Mouse (Mus musculus) left cerebral cortex, adult 18-20 months (tissue): ENCODE data around the gene Rabggta. TPM values are rescaled to one million over a fixed set of nuclear protein-coding genes. Genes with fewer than 3 reads are reported as not detected.

Experiments used
- DNase-seq, 2 experiments: peaks; one replicate each; pipeline ENCODE4 v3.0.0; 2021 to 2022; ENCODE audit warnings: low spot score in 2 of 2, mixed read lengths in 1 of 2
- total RNA-seq, 2 experiments: library from RNA; stranded (reverse); gene quantifications; 2 replicates each; pipeline ENCODE4 v1.2.3; 2021

The Rabggta gene
- total RNA-seq, 2 experiments from 2014 or later, result 47.1 to 51.2 TPM

GRCm38 (mm10) chr14:55734869-55735268, 12.8 kb upstream of the Rabggta start:
- DNase-seq, result no peak

- no peak for DNase-seq
Measured at GRCm38 (mm10) chr14:55733889-55734288, 11.8 kb upstream of the Rabggta start.

- no peak for DNase-seq
Measured at GRCm38 (mm10) chr14:55730531-55731032, 8.5 kb upstream of the Rabggta start.

- DNase-seq, result no peak
Measured at GRCm38 (mm10) chr14:55730116-55730515, 8.1 kb upstream of the Rabggta start.

GRCm38 (mm10) chr14:55727889-55728685, 6.0 kb upstream of the Rabggta start:
- DNase-seq, result no peak

GRCm38 (mm10) chr14:55726261-55726660, 4.2 kb upstream of the Rabggta start:
- no peak for DNase-seq

- no peak for DNase-seq
Measured at GRCm38 (mm10) chr14:55724411-55724871, 2.4 kb upstream of the Rabggta start.

- DNase-seq, result no peak
Measured at GRCm38 (mm10) chr14:55723433-55723832, 1.4 kb upstream of the Rabggta start.

- DNase-seq, result no peak
Measured at GRCm38 (mm10) chr14:55722438-55722945, 429 bp upstream of the Rabggta start.

GRCm38 (mm10) chr14:55721076-55721475, 987 bp downstream of the Rabggta start:
- no peak for DNase-seq

GRCm38 (mm10) chr14:55720666-55721065, 1.4 kb downstream of the Rabggta start:
- DNase-seq, result no peak

- peak in 1 of 2 experiments; percentile 9 for DNase-seq
Measured at GRCm38 (mm10) chr14:55719737-55720136, 2.3 kb downstream of the Rabggta start.

- no peak for DNase-seq
Measured at GRCm38 (mm10) chr14:55716884-55717283, 5.2 kb downstream of the Rabggta start.

GRCm38 (mm10) chr14:55716271-55716670, 5.8 kb downstream of the Rabggta start:
- DNase-seq, result no peak

- no peak for DNase-seq
Measured at GRCm38 (mm10) chr14:55714893-55715292, 7.2 kb downstream of the Rabggta start.

- no peak for DNase-seq
Measured at GRCm38 (mm10) chr14:55713729-55714122, 8.3 kb downstream of the Rabggta start, which contains the start of gene Tgm1. Gene Tgm1, minus strand, starts transcription at chr14:55713926.

GRCm38 (mm10) chr14:55713007-55713728, 8.9 kb downstream of the Rabggta start:
- no peak for DNase-seq

GRCm38 (mm10) chr14:55711786-55712185, 10.3 kb downstream of the Rabggta start:
- DNase-seq, result no peak

- no peak for DNase-seq
Measured at GRCm38 (mm10) chr14:55709509-55709908, 12.6 kb downstream of the Rabggta start.

GRCm38 (mm10) chr14:55707397-55707796, 14.7 kb downstream of the Rabggta start:
- DNase-seq, result no peak

GRCm38 (mm10) chr14:55706051-55706600, 15.9 kb downstream of the Rabggta start:
- no peak for DNase-seq
